Mouse (Mus musculus) MEL (cell line): Measurements from ENCODE around the gene Sox1.

ENCODE experiments used
- CTCF ChIP-seq, 3 experiments: IDR thresholded peaks in 2 of 3; conservative IDR thresholded peaks in 1 of 3; 2 replicates each; pipeline ENCODE4 v1.5.1; 2011 to 2012; ENCODE audit warnings: low read length in 3 of 3, low read depth in 2 of 3, mild to moderate bottlenecking in 2 of 3, improper control_type of control experiment in 1 of 3, inconsistent platforms in 1 of 3, mixed read lengths in 1 of 3, moderate library complexity in 1 of 3; ENCODE audit not compliant: control insufficient read depth in 1 of 3, insufficient read depth in 1 of 3, poor library complexity in 1 of 3, severe bottlenecking in 1 of 3
- EP300 ChIP-seq, 2 experiments: IDR thresholded peaks; 2 replicates each; pipeline ENCODE4 v1.6.1; 2011; ENCODE audit warnings: improper control_type of control experiment in 2 of 2, low read length in 2 of 2, low read depth in 1 of 2, mild to moderate bottlenecking in 1 of 2
- NELFE ChIP-seq: IDR thresholded peaks from 2 replicates; pipeline ENCODE4 v1.6.1; 2011; ENCODE audit warnings: low read depth, low read length, improper control_type of control experiment
- POLR2A ChIP-seq, 2 experiments: IDR thresholded peaks; 2 replicates each; pipeline ENCODE4 v1.6.1; 2011 to 2012; ENCODE audit warnings: low read length in 2 of 2, mild to moderate bottlenecking in 2 of 2, control low read depth in 1 of 2, improper control_type of control experiment in 1 of 2, low read depth in 1 of 2, moderate library complexity in 1 of 2; ENCODE audit not compliant: control insufficient read depth in 1 of 2, insufficient read depth in 1 of 2, poor library complexity in 1 of 2
- ZMIZ1 ChIP-seq: IDR thresholded peaks from 2 replicates; pipeline ENCODE4 v1.6.1; 2012; ENCODE audit warnings: low read depth, mild to moderate bottlenecking, inconsistent platforms, low read length, improper control_type of control experiment, moderate library complexity

- no peak for TF ChIP-seq NELFE
- TF ChIP-seq POLR2A (IDR thresholded peaks at IDR 0.05; ENCODE audit: control insufficient read depth in 1 of 2, insufficient read depth in 1 of 2, low read depth in 1 of 2, low read length in 2 of 2, poor library complexity in 1 of 2): no peak
- TF ChIP-seq CTCF (IDR thresholded peaks at IDR 0.05 in 2 of 3, conservative IDR thresholded peaks at IDR 0.05 in 1 of 3; ENCODE audit: control insufficient read depth in 1 of 3, insufficient read depth in 1 of 3, low read depth in 2 of 3, low read length in 3 of 3, poor library complexity in 1 of 3, severe bottlenecking in 1 of 3): no peak
- TF ChIP-seq EP300 (IDR thresholded peaks at IDR 0.05; ENCODE audit: low read depth in 1 of 2, low read length in 2 of 2): no peak
- TF ChIP-seq ZMIZ1: no peak
These were observed 30.8 kb downstream of the Sox1 start for GRCm38 (mm10) chr8:12425906-12426305.
